Mouse (Mus musculus) left cerebral cortex, adult 18-20 months (tissue): ENCODE measurements around the gene Hoxc6. TPM values are rescaled to one million over a fixed set of nuclear protein-coding genes. Genes with fewer than 3 reads are reported as not detected.

Experiments
- DNase-seq, 2 experiments: peaks; one replicate each; pipeline ENCODE4 v3.0.0; 2021 to 2022; ENCODE audit warnings: low spot score in 2 of 2, mixed read lengths in 1 of 2
- total RNA-seq, 2 experiments: library from RNA; stranded (reverse); gene quantifications; 2 replicates each; pipeline ENCODE4 v1.2.3; 2021

Hoxc6 gene
- total RNA-seq, 2 experiments from 2014 or later = not detected

GRCm38 (mm10) chr15:102988078-102988477 lies 10.0 kb upstream of the Hoxc6 start:
- no peak for DNase-seq

DNA sequence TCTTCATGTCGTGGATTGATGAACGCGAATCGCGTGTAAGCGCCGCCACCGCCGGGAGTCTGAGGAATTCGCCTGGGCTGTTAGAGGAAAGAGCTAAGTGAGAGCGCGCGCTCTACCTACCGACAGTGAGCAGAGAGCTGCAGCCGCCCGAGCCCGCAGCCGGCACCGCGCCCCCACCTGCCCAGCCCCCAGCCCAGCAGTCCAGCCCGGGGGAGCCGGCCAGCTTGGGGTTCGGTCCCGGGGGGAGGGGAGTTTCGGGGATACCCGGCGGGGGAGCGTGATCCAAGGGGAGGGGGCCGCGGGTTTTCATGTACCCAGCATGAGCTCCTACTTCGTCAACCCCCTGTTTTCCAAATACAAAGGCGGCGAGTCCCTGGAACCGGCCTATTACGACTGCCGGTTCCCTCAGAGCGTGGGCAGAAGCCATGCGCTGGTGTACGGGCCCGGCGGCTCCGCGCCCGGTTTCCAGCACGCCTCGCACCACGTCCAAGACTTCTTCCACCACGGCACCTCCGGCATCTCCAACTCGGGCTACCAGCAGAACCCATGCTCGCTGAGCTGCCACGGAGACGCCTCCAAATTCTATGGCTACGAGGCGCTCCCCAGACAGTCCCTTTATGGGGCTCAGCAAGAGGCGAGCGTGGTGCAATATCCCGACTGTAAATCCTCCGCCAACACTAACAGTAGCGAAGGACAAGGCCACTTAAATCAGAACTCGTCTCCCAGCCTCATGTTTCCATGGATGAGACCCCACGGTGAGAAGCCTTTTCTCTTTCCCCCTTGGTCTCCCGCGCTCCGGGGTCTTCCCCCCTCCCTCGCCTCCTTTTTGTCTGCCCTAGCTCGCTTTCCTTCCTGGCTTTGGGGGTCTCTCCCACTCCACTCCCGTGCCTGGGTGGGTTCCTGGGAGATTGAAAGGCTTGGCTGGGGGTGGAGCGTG lies 7.3 kb upstream of the Hoxc6 start, which contains the start of gene Hoxc8:
Gene Hoxc8, plus strand, starts transcription at position 147 of the 937 bp plus-strand sequence.
- DNase-seq = no peak

GRCm38 (mm10) chr15:102991782-102992181 lies 6.3 kb upstream of the Hoxc6 start:
- no peak for DNase-seq

- DNase-seq = no peak
Measured at GRCm38 (mm10) chr15:102992206-102992605, 5.9 kb upstream of the Hoxc6 start.

- no peak for DNase-seq
Measured at GRCm38 (mm10) chr15:102992863-102993262, 5.2 kb upstream of the Hoxc6 start.

DNA sequence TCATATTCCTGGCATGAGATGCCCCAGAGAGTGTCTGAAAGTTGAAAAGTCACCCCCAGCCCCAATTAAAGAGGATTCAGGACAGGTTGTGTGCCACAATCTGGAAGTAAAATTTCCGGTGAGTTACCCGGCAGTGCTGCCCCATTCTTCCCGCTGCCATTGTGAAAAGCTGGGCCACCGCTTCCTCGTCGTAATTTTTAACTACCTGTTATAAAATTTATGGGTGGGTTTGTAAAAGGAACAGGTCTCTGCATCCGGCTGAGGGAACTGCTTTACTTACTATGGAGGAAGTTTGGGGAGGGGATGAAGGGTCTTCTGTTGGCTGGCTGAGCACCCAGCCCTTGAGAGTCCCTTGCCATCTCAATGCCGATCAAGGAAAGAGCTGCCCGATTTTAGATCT lies 1.5 kb upstream of the Hoxc6 start:
- DNase-seq = no peak

DNA sequence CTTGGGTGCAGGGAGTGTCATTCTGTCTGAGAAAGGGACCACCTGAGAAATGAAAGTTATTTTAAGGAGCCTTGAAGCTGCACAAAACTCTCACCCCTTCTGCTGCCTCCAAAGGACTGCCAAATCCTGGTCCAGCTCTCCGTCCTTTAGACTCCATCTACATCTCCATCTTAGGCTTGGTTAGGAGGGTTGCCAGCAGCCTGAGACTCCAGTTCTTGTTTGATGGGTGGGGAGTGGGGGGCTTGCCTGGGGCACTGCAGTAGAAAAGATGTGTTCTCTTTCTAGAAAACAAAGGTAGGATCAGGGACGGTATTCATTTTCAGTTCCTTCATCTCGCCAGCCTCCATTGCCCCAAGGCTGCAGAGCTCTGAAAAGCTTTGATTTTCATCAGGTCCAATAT lies 626 bp upstream of the Hoxc6 start:
- no peak for DNase-seq

DNA sequence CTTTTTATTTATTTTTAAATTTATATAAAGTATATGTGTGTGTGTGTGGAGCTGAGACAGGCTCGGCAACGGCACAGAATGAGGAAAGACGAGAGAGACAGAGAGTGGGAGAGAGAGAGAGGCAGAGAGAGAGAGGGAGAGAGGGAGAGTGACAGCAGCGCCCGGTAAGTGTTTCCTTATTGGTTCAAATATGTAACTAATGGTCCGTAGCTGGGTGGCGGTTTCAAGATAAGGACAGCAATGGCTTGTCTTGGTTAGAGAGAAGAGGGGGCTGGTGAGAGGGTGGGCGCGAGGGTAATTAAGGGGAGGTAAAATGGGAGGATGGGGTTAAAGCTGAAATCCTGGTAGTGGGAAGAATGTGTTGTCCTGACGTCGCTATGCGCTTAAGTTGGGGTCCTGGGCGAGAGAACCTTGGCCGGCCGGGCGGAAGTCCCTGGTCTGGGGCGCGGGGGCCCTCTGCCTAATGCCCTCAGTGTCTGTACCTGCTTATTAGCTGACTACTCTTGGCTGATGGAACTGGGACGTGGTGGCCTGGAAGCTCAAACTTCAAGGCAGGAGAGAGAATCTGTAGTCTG lies 638 bp downstream of the Hoxc6 start:
- DNase-seq = no peak

GRCm38 (mm10) chr15:102999183-102999831 lies 1.2 kb downstream of the Hoxc6 start:
- peak in 1 of 2 experiments; percentile 25 for DNase-seq

DNA sequence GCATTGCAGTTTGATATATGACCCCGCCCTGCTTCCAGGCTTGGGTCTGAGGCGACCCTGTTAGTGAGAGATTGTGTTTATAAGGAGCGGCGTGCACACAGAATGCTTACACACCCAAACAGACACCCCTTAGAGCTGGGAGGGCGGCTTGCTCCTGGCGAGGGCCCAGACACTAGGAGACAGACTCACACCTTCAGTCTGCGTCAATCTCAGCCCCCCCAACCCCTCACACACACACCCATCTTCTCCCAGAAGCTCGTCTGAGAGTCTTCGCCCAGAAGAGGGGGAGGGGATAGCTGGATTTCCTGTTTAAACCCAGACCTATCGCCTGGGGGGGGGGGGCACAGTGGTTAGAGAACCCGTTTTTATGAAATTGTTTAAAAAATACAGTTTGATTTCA lies 1.9 kb downstream of the Hoxc6 start:
- DNase-seq = no peak

- DNase-seq = no peak
Measured at GRCm38 (mm10) chr15:103000501-103000901, 2.4 kb downstream of the Hoxc6 start.

GRCm38 (mm10) chr15:103001370-103001769 lies 3.3 kb downstream of the Hoxc6 start:
- no peak for DNase-seq

DNA sequence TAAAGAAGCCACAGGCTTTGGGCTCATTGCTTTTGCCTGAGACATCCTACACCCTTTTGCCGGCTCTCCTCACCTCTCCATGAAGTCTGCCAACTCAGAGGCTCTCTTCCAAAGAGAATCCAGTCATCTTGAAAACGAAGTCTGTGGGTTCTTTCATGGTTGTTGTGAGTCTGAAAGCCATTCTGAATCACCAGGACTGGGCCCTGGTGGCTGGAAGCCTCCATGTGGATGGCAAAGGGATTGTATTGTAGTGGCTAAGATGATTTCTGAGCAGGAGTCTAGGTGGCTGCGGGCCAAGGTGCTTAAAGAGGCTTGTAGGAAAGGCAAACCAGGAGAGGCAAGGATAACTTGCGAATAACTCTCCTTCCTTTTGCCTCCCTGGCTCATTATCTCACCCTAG lies 4.1 kb downstream of the Hoxc6 start:
- no peak for DNase-seq

GRCm38 (mm10) chr15:103002821-103003448 lies 4.9 kb downstream of the Hoxc6 start:
- no peak for DNase-seq

GRCm38 (mm10) chr15:103005308-103005707 lies 7.3 kb downstream of the Hoxc6 start:
- no peak for DNase-seq

DNA sequence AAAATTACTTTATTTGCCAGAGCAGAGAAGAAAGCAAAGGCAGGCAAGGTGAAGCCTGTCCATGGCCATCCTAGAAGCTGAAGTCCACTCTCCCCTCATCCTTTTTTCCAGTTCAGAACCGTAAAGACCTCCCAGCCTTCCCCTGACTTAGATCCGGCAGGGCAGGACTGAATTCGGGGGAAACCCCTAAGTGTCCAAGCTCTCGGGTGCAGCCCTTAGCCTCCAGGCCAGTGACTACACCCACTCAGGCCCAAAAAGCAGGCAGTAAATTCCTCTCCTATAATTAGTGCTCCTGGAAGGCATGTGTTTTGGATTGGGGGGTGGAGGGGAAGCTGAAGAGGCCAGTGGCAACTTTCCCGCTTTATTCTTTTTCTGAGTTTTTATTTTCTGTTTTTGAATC lies 7.7 kb downstream of the Hoxc6 start:
- no peak for DNase-seq

GRCm38 (mm10) chr15:103006326-103006725 lies 8.3 kb downstream of the Hoxc6 start:
- no peak for DNase-seq

DNA sequence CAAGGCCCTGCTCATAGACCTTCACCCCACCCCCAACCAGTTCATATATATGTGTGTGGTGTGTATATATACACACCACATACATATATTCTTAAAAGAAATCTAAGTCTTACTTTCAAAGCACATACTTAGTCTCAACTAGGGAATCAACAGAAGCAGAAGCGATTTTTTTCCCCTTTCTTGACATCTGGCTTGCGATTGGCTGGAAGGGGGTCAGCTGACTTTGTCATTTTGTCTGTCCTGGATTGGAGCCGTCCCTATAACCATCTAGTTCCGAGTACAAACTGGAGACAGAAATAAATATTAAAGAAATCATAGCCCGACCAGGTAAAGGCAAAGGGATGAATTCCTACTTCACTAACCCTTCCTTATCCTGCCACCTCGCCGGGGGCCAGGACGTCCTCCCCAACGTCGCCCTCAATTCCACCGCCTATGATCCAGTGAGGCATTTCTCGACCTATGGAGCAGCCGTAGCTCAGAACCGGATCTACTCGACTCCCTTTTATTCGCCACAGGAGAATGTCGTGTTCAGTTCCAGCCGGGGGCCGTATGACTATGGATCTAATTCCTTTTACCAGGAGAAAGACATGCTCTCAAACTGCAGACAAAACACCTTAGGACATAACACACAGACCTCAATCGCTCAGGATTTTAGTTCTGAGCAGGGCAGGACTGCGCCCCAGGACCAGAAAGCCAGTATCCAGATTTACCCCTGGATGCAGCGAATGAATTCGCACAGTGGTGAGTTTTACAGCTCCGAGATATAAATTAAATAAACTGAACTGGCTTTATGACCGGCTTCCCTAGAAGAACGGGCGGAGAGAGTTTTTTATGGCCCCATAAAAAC lies 11.4 kb downstream of the Hoxc6 start:
- no peak for DNase-seq

DNA sequence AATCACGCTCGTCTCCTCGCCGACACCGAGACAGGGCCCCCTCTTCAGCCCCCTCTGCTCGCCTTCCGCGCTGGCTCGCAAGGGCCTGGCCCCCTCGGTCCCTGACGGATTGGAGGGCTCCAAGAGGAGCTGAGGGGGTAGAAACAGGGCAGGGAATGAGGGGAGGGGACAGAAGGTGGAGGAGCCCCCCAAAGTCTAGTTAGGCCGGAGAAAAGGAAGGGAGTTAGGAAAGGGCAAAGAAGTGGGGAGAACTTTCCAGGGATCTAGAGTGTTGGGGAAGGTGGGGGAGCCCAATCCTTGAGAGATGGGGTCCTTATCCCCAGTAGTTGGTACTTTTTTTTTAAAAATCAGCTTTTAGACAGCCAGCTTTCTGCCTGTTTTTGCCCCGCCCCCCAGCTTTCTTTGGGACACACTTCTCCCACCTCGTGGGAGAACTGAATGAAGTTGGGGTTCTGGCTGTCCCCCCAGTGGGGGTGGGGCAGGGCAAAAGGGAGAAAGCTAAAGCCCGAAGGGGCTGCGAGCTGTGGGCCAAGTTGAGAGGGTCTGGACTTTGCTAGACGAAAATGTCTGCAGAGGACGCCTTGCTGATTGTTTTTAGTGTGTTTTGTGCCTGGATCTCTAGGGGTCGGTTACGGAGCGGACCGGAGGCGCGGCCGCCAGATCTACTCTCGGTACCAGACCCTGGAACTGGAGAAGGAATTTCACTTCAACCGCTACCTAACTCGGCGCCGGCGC lies 12.2 kb downstream of the Hoxc6 start:
- DNase-seq = no peak
